Mouse (Mus musculus) testis, adult 2 months (tissue): Measurements from ENCODE around the gene Zkscan1.

ENCODE experiments used
- CTCF ChIP-seq: fragments of 200-500 bp; IDR thresholded peaks from 2 replicates; pipeline ENCODE4 v1.5.1; 2012; ENCODE audit warnings: low read depth, mild to moderate bottlenecking, inconsistent platforms, low read length, moderate library complexity; ENCODE audit not compliant: control insufficient read depth, insufficient read depth, insufficient replicate concordance
- POLR2A ChIP-seq: fragments of 200-500 bp; IDR thresholded peaks from 2 replicates; pipeline ENCODE4 v1.6.1; 2012; ENCODE audit warnings: low read depth, mild to moderate bottlenecking, inconsistent platforms, low read length, moderate library complexity; ENCODE audit not compliant: control insufficient read depth

- no peak for TF ChIP-seq CTCF
- no peak for TF ChIP-seq POLR2A
Measured at GRCm38 (mm10) chr5:138076148-138076547, 8.7 kb upstream of the Zkscan1 start.
